Mouse (Mus musculus) megakaryocyte progenitor cell, adult 5-6 weeks (primary cell): ENCODE results near the gene Ctcfl. TPM values are rescaled to one million over a fixed set of nuclear protein-coding genes. Genes with fewer than 3 reads are reported as not detected.

Experiments
- ATAC-seq: replicated peaks from 2 replicates; pipeline ENCODE4 v1.8.0; 2016; ENCODE audit warnings: mild to moderate bottlenecking, moderate TSS enrichment, inconsistent platforms; ENCODE audit not compliant: poor library complexity
- total RNA-seq, 2 experiments: library from RNA; stranded (forward) in 1 of 2; stranded (reverse) in 1 of 2; fragments of 157-497, 149-512 nt in 1 of 2; fragments of 200-1000 nt in 1 of 2; gene quantifications; 2 replicates each; pipeline versions ENCODE4 v1.2.3 to v1.2.4; 2015 to 2017

Ctcfl gene
- total RNA-seq, 2 experiments from 2014 or later: not detected

DNA sequence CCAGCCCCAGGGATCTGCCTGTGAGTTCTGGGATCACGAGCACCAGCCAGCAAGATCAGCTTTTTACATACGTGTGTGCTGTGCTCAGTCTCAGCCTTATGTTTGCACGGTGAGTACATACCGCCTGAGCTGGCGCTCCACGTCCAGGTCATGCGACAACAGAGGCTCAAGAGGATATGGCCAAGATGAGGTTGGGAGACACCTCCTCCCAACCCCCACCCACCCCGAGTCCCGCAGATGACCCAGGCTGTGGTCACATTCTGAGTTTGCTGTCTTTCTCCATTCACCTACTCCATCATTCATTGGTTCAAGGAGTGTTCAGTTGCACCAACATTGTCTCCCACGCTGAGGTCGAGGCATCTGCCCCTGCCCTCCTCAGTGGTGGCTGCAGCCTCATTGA, 34.5 kb downstream of the Ctcfl start:
- no peak for ATAC-seq

DNA sequence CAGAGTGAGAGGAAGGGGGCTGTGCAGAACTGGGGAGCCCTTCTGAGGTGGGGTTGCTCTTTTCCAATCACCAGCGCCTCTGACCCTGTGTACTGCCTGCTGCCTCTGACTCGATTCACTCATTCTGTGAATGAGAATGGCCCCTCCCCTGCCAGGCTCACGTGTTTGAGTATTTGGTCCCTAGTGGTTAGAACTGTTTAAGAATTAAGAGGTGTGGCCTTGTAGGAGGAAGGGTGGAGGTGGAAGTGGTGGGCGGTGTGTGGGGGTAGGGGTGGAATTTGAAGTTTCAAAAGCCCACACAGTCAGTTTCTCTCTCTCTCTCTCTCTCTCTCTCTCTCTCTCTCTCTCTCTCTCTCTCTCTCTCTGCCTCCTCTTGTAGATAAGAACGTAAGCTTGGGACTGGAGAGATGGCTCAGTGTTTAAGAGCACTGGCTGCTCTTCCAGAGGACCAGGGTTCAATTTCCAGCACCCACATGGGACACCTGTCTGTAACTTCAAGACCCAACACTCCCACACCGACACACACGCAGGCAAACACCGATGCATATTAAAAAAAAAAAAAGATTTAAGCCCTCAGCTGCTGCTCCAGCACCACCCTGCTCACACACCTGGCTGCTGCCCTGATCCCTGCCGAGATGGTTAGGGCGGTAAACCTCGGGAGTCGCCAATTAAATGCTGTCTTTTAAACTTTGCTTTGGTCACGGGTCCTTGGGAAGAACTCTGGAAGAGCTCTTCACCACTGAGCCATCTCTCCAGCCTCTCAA, 35.4 kb downstream of the Ctcfl start:
- ATAC-seq: peak; percentile 81

GRCm38 (mm10) chr2:173083106-173083505, 36.2 kb downstream of the Ctcfl start:
- ATAC-seq: no peak

GRCm38 (mm10) chr2:173082706-173083105, 36.6 kb downstream of the Ctcfl start:
- ATAC-seq: peak; percentile 58

- peak; percentile 76 for ATAC-seq
These were observed 38.5 kb downstream of the Ctcfl start for GRCm38 (mm10) chr2:173080785-173081241.

DNA sequence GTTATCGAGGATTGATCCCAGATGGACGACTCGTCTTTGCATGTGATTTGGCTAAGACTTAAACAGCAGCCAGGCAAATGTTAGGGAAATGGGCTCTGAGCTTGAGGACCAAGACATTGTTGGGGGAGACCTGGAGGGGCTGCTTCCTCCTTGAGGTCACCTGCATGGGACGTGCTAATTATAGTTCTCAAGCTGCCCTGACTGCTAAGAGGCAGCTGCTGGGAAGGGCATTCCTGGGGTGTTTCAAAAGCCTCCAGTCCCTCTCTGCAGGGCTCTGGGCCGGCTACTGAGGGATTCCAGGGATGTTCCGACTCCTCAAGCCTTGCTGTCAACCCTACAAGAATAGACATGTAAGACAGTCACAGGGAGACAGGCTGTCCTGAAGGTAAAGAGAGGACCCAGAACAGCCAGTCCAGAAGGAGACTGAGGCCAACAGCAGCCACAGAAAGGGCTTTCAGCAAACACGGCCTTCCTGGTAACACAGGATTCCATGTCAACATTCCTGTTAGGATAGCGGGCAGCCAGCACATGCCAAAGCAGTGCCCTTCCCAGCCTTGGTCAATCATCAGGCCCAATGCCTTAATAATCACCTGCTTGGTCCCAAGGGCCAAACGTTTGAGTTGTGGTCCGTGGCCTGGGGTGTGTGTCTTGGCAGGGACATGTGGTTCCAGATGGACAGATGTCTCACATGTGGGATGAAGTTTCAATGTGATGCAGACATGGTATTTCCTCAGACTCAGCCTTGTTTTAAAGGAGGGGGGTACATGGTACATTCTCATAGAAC, 39.4 kb downstream of the Ctcfl start:
- no peak for ATAC-seq

DNA sequence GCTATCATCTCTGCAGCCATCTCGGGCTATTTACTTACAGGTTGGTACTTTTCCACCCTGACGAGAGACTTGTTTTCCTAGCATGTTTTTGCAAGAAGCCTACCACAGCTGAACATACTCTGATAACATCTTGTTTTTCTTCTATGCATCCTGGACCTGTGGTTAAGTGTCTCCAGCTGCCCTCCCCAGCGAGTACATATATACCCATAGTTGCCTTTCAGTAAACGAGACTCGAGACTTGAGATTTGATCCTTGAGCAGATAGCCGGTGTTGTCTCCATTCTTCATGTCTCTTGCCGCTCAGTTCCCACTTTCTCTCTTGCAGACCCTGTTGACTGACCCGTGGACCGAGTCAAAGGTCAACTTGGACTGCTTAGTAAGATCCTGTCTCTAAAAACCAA, 42.4 kb downstream of the Ctcfl start:
- no peak for ATAC-seq

- no peak for ATAC-seq
These were observed 45.7 kb downstream of the Ctcfl start for GRCm38 (mm10) chr2:173073666-173074065.

DNA sequence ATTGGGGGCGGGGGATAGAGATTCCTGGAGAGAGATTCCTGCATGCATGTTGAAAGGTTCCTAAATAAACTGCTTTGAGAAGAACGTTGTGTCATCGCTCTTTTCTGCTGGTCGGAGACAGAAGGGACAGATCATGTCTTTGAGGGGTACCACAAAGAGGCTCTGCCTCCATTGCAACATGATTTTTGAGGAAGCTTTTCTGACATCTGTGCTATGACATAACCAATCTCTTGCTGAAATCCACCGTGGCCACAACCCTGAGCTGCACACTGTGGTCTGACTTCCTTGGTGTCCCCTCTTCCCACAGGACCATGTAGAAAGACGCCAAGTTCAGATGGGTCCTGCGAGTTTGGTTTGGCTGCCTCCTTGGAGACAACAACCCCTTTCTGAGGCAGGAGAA, 46.4 kb downstream of the Ctcfl start:
- ATAC-seq: peak; percentile 99

DNA sequence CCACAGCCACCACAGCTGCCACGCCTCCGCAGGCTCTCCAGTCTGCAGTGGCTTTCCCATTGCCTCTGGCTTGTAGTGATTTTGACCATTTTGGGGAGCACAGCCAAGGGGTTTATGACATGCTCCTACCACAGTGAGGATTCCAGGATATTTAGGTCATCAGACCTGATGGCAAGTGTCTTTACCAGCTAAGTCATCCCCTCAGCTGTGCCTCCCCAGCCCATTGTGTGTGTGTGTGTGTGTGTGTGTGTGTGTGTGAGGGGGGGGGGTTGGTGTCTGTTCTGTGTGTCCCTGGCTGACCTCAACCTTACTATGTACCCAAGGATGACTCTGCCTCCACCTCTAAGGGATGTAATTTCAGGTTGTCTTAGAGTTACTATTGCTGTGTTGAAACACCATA, 54.5 kb downstream of the Ctcfl start:
- no peak for ATAC-seq

DNA sequence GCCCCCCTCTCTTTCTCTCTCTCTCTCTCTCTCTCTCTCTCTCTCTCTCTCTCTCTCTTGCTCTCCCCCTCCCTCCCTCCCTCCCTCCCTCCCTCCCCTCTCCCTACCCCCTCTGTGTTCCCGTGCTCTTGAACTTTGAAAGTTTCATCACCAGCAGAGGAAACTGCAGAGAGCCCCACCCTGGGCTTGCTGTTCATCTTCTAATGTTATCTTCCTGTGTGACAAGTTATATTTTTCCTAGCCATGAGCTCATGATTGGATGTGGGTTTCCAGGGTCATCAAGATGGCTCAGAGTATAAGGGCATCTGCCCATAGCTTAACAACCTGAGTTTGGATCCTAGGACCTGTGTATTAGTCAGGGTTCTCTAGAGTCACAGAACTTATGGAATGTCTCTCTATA, 56.1 kb downstream of the Ctcfl start:
- no peak for ATAC-seq

DNA sequence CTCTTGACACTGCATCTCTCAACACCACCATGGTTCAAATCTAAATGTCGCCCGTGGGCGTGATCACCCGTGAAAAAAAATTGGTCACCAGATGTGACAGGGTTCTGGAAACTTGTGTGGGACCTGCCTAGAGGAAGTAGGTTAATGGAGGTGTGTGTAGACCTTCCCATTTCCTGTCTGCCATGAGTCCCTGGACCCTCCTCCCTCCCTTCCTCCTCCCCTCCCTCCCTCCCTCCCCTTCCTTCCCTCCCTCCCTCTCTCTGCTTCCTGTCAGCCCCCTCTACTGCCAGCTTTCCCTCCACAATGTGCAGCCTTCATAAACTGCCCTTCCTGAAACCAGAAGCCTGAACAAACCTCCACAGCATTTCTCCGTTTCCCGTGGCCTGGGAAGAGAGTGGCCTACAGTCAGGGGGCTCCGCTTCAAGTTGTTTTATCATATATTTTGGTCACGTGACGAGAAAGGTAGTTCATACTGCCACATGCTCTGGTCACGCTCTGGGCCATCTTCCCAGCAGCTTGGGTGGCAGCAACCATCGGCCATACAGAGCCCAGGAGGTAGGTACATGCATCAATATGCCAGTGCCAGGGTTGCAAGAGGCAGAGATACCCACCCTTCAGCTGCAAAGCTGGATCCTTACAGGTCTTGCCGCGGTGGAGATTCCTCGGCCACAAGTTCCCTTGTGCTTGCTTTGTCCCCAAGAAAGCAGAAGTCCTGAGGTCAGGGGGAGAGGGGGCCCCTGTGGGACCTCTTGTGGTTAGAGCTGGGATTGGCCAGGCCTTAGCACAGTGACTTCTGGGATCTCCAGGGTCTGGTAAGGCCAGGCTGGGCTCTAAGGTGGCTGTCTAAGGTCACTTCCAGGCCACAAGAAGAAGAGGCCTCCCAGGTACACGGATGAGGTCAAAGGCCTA, 57.6 kb downstream of the Ctcfl start:
- ATAC-seq: peak; percentile 82

- no peak for ATAC-seq
These were observed 58.9 kb downstream of the Ctcfl start for GRCm38 (mm10) chr2:173060450-173060849.

- ATAC-seq: no peak
These were observed 61.1 kb downstream of the Ctcfl start for GRCm38 (mm10) chr2:173058263-173058662.

DNA sequence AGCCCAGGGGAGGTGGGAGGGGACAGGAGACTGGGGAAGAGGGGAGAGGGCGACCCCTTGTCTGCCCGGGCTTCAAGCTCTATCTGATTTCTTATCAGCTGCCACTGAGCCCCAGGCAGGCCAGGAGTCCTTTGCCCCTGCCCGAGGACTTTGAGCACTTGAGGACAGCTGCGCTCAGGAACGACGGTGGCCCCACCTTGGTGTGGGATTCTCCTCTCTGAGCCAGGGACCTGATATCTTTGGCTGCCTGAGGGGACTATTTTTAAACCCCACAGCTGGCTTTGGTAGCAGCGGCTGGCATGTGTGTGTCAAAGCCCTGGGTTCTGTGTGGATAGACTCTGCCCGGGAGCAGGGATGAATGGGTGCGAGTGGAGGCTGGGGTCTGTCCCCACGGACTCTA, 61.7 kb downstream of the Ctcfl start:
- no peak for ATAC-seq

DNA sequence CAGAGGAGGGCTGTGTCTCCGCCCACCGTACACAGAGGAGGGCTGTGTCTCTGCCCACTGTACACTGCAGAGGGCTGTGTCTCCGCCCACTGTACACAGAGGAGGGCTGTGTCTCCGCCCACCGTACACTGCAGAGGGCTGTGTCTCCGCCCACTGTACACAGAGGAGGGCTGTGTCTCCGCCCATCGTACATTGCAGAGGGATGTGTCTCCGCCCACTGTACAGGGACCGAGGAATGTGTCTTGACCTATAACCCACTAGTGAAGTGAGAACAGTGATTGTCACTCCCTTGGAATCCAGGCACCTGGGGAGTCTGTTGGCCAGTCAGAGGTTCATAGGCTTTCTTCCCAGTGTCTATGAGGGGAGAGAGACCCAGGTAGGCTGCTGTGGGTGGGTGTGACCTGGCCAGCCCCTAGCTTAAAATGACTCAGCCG, 62.4 kb downstream of the Ctcfl start:
- peak; percentile 67 for ATAC-seq

- peak; percentile 7 for ATAC-seq
These were observed 62.9 kb downstream of the Ctcfl start for GRCm38 (mm10) chr2:173056303-173056881.

GRCm38 (mm10) chr2:173053846-173054245, 65.5 kb downstream of the Ctcfl start:
- ATAC-seq: no peak

GRCm38 (mm10) chr2:173052881-173053280, 66.4 kb downstream of the Ctcfl start:
- ATAC-seq: no peak

- ATAC-seq: no peak
These were observed 68.5 kb downstream of the Ctcfl start for GRCm38 (mm10) chr2:173050604-173051382.
